Mouse (Mus musculus): ENCODE measurements at regions not wholly inside any gene's neighbourhood (a gene's known extent, or its start where the extent isn't known, plus 50 kb on each side); places are given as distances from the start of the nearest gene placed in this dataset.

DNA sequence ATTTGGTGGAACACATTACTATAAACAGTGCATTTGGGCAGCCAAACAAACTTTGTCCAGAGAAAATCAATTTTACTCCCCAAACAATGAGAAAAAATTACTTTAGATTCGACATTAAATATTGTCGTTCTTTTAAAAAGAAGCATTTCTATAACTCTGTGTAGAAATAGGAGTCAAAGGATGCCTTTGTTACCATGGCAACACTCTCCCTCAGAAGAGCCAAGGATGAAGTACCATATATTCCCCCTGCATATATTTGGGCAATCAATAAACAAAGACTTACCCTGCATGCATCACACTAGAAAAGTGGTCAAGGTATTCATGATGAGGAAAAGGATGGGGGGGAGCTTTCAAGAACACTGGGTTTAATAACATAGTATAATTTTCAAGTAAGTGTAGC lies 70.9 kb upstream of the Tenm2 start:
- DNase-seq (ENCODE audit: low spot score in 2 of 2): no peak
